Mouse (Mus musculus) cerebellum, postnatal 36 days (tissue): ENCODE measurements at regions not wholly inside any gene's neighbourhood (a gene's known extent, or its start where the extent isn't known, plus 50 kb on each side); places are given as distances from the start of the nearest gene placed in this dataset.

Experiments
- DNase-seq, 2 experiments: peaks; one replicate each; pipeline ENCODE4 v3.0.0; 2021 to 2022; ENCODE audit warnings: mixed read lengths in 2 of 2

- DNase-seq, result no peak
Observed at GRCm38 (mm10) chr4:95340926-95341325, 216.4 kb upstream of the Fggy start.

DNA sequence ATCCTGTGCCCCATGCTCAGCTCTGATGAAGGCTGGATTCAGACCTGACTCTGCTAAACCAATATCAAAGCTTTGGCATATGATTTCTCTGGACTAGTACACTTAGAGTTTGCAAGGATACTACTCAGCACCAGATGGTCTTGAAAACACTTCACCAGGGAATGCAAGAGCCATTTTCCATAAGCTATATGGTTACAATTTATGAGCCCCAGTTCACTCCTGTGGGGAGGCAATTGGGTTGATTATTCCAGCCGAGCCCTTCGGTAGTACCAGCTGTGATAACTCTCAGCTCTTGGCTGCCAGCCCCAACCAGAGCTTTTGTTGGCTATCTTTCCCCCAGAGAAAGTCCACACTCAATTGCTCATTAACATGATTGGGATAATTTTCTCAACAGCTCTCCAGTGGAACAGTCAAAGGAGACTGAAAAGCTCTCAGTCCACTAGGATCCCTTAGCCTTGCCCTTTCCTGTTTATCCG lies 210.5 kb upstream of the Fggy start:
- DNase-seq, result no peak

GRCm38 (mm10) chr4:95347436-95347835 lies 209.9 kb upstream of the Fggy start:
- DNase-seq, result no peak

DNA sequence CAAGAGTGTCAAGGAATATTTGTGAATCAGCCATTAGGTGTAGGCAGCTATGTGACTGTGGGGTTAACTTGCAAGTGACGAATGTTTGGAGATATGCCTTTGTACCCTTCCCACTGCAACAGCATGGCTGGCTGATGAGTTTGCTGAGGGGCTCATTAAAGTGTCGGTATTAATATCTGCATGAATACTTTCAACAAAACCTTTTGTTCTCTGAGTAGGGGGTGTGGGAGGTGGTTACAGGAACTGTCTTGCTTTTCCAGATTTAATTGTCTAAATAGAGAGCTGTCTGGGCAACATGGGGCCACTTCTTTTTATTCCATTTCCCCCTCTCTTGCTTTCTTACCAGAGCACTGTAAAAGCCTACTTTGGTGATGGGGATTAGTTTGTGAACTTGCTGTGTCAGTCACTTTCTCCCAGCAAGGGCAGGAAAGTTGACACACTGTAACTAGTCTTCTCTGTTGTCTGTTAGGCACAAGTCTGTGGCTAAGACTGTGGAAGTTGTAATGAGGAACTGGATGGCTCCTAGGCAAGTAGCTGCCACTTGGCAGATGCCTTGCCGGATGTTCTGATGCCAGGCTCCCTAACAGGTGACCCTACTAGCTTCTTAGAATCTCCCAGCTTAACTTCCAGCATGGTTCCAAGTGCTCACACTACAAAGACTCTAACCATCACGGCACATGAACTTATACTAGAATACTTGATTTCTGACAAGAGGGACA lies 208.7 kb upstream of the Fggy start:
- no peak for DNase-seq

- DNase-seq, result peak in 1 of 2 experiments; percentile 4
Observed at GRCm38 (mm10) chr4:95353894-95354319, 203.4 kb upstream of the Fggy start.

DNA sequence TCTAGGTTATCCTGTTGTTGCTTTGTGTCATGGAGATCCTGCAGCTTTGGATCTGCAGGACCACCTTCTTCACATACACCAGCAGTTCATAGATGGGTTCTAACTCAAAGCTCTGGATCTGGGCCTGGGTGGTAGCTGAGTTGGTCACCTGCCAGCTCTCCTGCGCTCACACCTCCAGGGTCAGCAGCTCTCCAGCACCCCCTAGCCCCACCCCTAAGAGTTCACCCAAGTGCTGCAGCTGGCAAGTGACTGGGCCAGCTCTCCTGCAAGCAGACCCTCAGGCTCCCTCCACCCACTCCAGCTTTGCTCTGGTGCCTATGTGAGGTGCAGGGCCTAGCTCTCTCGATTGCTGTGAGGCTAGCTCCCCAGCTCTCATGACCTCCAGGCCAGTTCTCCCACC lies 198.6 kb upstream of the Fggy start:
- DNase-seq, result no peak

- no peak for DNase-seq
Observed at GRCm38 (mm10) chr4:95360336-95360967, 196.9 kb upstream of the Fggy start.

DNA sequence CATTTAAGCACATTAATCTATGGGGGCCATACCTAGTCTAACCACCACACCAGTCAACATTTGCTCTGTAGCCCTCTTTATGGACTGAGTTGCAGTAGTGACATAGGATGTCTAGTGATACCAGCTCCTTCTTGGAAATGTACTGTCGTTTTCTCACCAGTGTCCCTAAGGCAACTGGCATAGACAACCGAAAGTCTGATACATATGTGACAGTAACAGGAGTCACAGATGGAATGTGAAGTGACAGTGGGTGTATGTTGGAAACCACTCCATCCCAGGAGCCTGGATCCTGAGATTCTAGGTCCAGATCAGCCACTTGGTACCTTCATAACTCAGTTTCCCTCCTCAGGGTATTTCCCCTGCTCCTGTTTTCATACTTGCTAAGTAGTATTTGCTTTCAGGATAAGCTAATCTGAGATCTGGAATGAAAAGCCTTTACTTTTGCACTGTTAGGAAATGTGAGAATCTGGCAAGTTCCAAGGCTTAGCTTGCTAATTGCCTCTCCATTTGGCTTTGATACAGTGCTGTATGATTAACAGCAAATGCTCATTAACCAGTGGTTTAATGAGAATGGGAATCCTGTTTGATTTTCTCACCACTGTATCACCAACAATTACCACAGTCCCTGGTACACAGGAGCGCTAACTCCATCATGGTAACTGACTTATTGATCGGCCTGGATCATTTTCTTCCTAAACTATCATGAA lies 192.8 kb upstream of the Fggy start:
- no peak for DNase-seq

- no peak for DNase-seq
Observed at GRCm38 (mm10) chr4:95376386-95376785, 180.9 kb upstream of the Fggy start.

DNA sequence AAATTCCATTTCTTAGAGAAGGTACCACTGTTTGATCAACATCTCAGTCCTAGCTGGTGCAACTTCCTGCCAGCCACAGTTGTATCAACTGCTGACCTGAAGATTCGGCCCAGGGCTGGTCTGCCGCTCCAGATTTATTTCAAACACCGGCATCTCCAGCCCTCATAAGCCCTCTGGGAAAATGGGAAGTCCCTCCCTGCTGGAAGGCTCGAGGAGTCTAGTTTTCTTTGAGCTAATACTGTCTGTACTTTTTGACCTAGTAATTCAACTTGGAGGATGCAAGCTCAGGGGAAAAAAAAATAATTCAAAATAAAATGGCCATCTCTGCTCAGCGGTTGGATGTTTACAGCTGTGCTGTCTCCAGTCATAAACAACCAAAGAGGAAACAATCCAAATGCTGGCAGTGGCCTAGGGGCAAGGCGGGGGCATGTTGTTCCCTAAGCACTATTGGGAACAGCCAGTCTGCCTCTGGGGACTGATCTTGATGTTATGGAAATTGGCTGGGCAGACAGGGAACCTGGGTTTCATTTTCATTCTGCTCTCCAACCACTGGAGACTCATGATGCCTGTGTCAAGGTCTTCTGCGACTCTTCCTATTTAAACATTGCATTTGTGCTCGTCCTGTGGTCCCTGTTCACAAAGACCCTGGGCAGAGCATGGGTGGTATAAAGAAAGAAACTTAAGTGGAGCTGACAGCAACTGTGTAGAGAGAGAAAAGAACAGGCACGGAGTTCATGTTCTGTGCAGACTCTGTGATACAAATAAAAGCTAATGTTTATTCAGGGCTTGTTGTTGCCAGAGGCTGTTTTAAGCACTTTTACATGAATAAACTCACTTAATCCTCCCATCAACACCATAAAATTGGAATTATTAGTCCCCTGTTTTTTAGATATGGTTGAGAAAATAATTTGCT lies 179.8 kb upstream of the Fggy start:
- DNase-seq, result no peak

DNA sequence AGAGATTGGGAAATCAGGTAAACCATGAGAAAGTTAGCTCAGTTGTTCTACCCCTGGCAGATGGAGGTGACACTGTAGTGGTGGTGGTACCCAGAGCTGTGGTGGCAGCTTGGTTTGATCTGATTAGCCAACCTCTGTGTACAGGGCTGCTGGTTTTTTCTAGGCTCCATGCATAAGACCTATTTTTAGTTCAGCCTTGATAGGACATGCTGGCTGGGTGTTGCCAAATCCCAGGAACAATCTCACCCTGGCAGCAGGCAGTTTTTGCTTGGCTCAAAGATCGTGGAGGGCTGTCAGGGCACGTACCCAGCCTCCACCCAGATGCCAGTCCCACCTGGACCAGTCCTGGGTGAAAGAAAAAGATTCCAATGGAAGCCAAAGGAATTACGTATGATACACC lies 178.7 kb upstream of the Fggy start:
- peak in 1 of 2 experiments; percentile 3 for DNase-seq

- DNase-seq, result no peak
Observed at GRCm38 (mm10) chr4:95383216-95383892, 174.0 kb upstream of the Fggy start.

DNA sequence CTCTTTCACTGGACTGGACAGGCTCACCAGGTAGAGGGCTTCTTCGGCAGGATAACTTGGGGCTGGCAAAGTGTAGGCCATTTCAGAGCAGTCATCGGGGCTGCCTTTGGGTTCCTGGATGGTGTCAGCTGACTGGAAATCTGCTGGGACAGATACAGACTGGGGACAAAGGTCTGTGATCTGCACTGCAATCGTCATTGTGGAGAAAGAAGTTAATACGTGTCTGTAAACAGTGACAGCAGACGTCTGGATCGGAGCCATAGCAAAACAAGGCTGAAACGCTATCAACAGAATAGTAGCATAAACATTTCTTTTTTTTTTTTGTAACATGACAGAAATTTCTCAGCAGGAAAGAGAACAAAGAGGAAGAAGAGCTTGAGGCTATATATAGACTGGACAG lies 171.8 kb upstream of the Fggy start:
- no peak for DNase-seq

DNA sequence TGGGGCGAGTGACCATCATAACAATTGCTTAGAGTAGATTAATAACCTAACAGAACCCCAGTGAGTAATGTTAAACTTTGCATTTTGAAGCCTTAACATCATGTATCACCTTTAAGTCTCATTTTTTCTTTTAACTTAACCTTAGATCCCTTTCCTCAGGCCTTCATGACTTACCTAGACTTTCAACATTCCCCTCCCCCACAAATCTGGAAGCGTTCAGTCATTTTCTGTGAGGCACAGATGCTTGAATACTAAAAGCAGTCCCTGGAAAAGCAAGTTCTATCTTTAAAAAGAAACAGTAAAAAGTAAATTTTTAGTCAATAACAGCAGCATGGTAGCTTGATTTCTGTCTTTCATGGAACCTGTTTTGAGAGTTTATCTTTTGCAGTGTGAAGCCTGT lies 171.3 kb upstream of the Fggy start:
- no peak for DNase-seq

- no peak for DNase-seq
Observed at GRCm38 (mm10) chr4:95388556-95388955, 168.8 kb upstream of the Fggy start.

GRCm38 (mm10) chr4:95389647-95390046 lies 167.7 kb upstream of the Fggy start:
- DNase-seq, result no peak

DNA sequence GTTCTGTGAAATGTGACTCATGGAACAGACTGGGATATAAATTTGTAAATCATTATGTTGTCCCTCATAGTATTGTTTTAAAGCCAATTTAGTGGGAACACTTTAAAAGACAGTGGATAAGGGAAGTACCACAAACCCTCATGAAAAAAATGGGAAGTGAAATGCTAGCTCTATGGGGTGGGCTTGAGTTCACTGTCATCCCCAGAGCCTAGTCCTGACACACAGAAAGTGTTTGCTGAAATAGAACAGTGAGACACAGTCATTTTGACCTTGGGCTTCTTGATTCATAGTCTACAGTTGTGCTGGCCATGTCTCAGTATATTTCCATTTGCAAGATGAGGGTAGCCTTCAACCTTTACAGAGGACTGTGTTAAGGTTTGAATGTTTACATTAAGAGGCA lies 166.8 kb upstream of the Fggy start:
- no peak for DNase-seq

DNA sequence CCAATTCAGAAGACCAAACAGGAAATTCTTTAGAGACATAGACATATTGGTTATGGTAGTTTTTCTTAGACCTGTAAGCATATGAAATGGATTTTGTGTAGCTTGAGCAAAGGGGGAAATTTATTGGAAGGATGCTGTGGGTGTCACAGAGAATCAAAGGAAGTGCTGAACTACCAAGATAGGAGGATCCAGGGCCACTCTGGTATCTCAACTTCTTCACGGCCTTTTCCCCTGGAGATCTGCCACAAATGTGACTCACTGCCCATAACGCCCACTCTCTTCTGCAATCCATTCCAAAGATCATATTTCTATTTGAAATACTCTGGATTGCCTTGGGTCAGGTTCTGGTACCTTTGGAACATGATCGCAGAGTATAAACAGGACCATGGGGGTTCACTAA lies 161.6 kb upstream of the Fggy start:
- DNase-seq, result no peak

GRCm38 (mm10) chr4:95398301-95398700 lies 159.0 kb upstream of the Fggy start:
- DNase-seq, result no peak

DNA sequence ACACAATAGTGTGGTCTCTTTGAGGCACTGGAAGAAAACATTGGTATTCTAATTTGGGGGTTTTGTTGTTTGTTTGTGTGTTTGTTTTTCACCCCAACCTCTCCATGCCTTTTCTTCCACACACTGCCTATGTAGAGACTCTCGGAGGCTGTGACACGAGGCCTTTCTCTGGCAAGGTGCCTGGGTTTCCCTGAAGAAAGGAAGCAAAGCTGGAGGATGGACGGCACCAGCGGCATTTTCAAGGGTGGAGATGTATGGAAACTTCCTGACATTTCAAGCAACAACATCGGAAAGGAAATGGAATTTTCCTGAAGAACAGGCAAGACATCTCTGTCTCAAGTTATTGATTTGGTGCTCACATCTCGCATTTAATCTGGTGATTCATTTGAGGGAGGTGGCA lies 155.0 kb upstream of the Fggy start:
- DNase-seq, result no peak

- DNase-seq, result no peak
Observed at GRCm38 (mm10) chr4:95417075-95417474, 140.2 kb upstream of the Fggy start.

- no peak for DNase-seq
Observed at GRCm38 (mm10) chr4:95426563-95426962, 130.7 kb upstream of the Fggy start.
